Mouse (Mus musculus): ENCODE results near the gene Atp2b1.

- no peak for TF ChIP-seq CTCF (IDR thresholded peaks at IDR 0.05; ENCODE audit: borderline replicate concordance, insufficient read depth, low read depth, low read length)
- no peak for TF ChIP-seq POLR2A (IDR thresholded peaks at IDR 0.05; ENCODE audit: borderline replicate concordance, insufficient read depth, low read length)
These were observed 33.0 kb downstream of the Atp2b1 start for GRCm38 (mm10) chr10:98947206-98947605.

All from cerebellum, adult 2 months (tissue).